Mouse (Mus musculus): ENCODE measurements at regions not wholly inside any gene's neighbourhood (a gene's known extent, or its start where the extent isn't known, plus 50 kb on each side); places are given as distances from the start of the nearest gene placed in this dataset.
A peak's percentile ranks its signal among the peaks of the same experiment; 100 is the strongest.

DNA sequence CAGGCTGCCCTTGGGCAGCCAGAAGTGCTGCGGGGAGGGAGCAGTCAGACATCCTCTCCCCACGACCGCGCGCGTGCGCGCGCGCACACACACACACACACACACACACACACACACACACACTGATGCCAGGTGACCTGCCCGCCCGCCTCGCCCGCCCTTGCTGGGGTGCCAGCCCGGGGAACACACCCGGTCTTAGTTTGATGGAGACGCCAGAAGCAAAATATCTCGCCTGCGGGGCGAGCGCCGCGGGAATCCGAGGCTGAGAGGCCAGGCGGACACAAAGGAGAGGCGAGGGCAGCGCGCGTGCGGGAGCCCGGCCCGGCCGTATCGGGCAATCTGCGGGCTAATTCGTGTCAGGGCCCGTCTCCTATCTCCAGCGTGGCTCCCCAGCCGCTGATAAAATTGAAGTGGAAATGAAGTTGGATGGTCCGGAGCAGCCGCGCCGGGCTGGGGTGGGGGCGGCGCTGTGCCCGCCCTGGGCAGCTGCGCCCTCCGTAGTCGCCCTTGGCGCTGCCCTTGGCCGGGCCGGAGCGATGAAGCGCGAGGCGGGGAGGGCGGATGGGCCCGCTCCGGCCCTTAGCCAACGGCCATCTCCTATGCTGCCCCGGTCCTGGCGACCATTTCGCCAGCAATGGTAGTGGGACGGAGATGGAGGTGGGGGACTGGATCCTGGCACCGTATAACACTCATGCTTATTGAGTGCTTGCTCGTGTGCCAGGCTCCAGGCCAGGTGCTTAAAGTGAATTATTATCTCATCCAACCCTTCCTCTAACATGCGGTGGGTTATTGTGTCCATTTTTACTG, 117.2 kb upstream of the Lhx1 start:
- intact Hi-C loops (cut with DNase I), result no loop called here
- peak in 1 of 2 experiments; percentile 15 for DNase-seq

- intact Hi-C loops (cut with DNase I), result no loop called here
- DNase-seq, result no peak
These were observed 116.3 kb upstream of the Lhx1 start for GRCm38 (mm10) chr11:84641601-84642000.

DNA sequence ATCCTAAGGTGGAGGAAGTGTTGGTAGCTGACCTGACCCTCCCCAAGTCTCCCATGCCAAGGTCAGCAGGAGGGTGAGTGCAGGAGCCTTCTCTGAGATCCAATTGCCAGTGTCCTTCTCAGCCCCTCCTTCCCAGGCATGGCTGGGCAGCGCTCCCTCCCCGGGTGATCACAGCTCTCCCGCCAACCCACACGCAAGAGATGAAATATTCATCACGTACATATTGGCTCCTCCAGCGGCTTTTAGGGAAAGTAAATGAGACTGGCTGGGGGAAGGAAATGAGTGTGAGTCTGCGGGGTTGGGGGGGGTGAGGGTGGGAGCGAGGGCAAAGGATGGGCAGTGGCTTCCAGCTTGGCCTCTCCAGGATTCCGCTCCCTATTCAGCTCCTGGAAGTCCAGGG, 113.0 kb upstream of the Lhx1 start:
- no peak for DNase-seq
- intact Hi-C loops (cut with DNase I), result no loop called here

- intact Hi-C loops (cut with DNase I), result no loop called here
These were observed 111.9 kb upstream of the Lhx1 start for GRCm38 (mm10) chr11:84637268-84637667.

DNA sequence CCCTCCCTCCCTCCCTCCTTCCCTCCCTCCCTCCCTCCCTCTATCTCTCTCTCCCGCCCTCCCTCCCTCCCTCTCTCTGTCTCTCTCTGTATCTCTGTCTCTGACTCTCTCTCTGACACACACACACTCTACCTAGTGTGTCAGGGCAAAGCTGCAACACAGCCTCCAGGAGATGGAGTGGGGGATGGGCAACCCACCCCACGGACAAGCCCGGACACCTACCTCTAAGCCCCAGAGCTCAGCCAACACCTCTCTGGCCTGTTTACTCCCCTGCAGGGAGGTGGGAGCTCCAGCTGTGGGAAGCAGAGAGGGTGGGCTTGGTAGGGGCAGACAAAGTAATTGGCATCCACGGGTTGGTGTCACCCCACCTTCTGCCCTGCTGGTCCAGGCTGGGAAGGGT, 109.7 kb upstream of the Lhx1 start:
- no peak for DNase-seq
- intact Hi-C loops (cut with DNase I), result no loop called here

More at GRCm38 (mm10) chr11:84637268-84637667, 111.9 kb upstream of the Lhx1 start:
- DNase-seq, result no peak

- no peak for DNase-seq
- intact Hi-C loops (cut with DNase I), result no loop called here
These were observed 108.0 kb upstream of the Lhx1 start for GRCm38 (mm10) chr11:84633300-84633699.

DNA sequence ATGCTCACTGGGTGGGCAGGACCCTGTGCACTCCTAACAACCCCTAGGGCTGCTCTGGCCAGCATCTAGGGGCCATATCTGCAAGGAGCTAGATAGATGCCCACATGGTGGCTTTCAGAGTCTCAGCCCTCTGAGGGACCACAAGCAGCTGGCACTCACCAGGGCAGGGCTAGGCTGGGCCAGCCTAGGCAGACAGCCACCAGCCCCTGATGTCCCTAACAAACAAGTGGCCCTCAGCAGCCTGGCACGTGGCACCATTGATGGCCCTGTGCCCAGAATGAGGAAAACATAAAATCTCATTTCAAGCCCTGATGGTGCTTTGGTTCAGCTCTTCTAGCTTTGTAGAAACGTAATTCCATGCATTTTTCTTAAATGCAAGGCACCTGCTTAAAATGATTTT, 102.8 kb upstream of the Lhx1 start:
- intact Hi-C loops (cut with DNase I), result no loop called here
- no peak for DNase-seq

GRCm38 (mm10) chr11:84627685-84628084, 102.3 kb upstream of the Lhx1 start:
- intact Hi-C loops (cut with DNase I), result no loop called here
- DNase-seq, result no peak

DNA sequence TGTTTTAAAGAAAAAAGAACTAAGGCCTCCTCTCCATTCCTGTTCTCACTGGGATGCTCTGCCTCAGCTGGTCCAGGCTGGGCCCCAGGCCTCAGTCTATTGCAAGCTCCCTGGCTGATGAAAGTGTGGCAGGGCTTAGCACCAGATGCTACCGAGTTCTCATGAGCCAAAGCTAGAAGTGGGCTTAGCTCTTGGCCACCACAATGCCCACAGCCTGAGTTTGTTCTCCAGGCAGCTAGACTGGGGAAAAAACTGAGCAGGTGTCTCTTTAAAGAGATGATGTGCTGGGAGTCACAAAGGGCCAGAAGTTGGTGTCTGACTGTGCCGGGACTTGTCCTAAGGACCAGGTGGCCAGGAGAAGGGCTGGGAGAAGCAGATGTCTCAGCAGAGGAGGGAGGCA, 101.9 kb upstream of the Lhx1 start:
- DNase-seq, result no peak
- intact Hi-C loops (cut with DNase I), result no loop called here

- intact Hi-C loops (cut with DNase I), result no loop called here
- DNase-seq, result no peak
These were observed 98.8 kb upstream of the Lhx1 start for GRCm38 (mm10) chr11:84624100-84624499.

DNA sequence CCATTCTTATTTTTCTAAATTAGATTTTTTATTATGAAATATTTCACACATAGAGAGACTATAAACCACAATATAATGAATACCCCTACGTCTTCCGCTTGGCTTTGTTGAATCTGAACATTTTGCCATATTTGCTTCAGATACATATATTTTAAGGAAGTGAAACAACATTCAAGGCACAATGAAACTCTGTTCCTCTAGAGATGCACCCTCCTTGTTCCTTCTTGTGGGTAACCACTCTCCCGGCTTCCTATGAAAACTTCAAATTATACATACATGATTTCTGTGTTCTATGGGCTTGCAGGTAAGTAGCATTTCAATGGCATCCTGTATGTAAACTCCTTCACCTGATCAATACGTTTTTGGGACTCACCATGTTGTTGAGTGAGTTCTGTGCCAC, 94.4 kb upstream of the Lhx1 start:
- intact Hi-C loops (cut with DNase I), result no loop called here
- DNase-seq, result no peak

- intact Hi-C loops (cut with DNase I), result no loop called here
- DNase-seq, result no peak
These were observed 93.2 kb upstream of the Lhx1 start for GRCm38 (mm10) chr11:84618576-84618975.

DNA sequence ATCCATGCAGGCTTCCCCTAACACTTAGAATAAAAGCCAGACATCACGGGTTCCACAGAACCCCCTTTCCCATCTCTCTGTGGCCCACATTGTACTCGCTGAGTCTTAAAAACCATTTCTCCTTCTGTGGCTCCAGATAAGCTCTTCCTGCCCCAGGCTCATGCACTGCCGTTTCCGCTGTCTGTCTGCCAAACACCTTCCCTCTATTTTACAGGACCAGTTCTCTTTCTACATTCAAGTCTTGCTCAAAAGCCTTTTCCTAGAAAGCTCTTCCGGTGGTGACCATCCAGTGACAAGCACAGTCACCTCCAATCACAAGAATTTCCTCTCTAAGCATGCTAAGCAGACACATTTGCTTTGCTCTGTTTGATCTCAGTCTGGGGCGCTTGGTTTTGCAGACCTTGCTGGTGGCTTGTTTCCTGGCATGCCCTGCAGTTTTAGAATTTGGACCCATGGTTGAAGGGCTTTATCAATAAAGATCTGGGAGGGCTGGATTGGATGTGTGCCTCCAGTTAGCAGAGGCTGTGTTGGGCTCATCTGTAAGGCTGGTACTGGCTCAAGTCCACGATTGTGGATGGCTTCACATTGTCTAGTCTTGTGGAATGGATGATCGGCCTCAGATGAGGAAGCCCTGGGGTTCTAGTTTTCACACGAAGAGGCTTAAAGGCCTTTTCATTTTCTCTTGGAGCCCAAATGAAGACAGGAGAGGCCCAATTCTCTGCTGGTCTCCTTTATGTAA, 87.8 kb upstream of the Lhx1 start:
- intact Hi-C loops (cut with DNase I), result no loop called here
- DNase-seq, result no peak

DNA sequence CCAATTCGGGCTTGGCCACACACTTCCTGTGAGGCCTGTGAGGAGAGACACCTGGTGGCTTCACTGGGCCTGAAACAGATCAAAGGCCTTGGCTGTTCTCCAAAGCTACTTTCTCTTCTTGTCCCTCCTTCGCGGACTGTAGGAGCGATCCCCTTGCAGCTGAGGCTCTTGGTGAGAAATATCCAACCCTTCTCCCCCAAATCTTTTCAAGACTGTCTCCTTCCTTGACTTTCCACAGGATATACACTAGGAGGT, 86.2 kb upstream of the Lhx1 start:
- DNase-seq, result no peak
- intact Hi-C loops (cut with DNase I), result no loop called here

- intact Hi-C loops (cut with DNase I), result no loop called here
- DNase-seq, result no peak
These were observed 85.7 kb upstream of the Lhx1 start for GRCm38 (mm10) chr11:84610774-84611624.

DNA sequence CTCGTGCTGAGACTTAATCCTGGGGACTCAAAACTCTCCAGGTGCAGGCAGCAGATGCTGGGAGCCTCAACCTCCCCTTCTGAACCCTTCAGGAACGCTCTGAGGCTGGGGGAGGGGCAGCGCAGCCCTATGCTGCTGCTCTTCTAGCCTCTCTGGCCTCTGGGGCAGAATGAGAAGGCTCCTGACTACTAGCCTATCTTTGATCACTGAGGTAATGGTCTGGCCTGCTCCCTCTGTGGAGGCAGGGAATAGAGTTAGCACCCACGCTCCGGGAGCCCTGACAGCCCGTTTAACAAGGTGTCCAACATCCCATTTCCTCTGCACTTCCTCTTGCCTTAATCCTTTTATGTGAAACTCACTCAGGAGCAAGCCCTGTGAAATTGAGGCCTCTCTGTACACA, 79.4 kb upstream of the Lhx1 start:
- intact Hi-C loops (cut with DNase I), result no loop called here
- DNase-seq, result no peak

DNA sequence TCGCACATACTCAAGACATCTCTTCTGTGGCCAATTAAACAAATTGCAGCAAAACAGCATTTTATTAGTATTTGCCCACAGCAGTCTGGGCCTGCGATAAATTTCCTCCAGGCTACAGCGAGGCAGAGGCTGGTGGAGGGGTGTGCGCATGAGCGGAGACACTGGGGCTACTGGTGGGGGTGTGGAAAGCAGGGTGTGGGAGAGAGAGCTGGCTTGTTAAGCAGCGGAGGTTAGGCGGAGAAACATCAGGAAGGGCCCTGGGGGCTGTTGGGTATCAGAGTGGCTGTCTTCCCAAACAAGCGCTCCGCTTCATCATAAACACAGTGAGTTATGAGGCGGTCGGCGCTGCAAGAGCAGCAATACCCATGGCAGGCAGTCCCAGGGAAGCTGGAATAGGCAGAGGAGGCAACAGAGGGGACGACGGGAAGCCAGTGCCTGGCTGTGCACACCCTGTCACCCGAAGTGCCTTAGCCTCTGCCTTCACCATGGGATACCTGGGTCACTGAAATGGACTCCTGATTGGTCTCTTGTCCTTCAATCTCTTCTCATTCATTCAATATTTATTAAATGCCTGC, 74.0 kb upstream of the Lhx1 start:
- intact Hi-C loops (cut with DNase I), result no loop called here
- no peak for DNase-seq

DNA sequence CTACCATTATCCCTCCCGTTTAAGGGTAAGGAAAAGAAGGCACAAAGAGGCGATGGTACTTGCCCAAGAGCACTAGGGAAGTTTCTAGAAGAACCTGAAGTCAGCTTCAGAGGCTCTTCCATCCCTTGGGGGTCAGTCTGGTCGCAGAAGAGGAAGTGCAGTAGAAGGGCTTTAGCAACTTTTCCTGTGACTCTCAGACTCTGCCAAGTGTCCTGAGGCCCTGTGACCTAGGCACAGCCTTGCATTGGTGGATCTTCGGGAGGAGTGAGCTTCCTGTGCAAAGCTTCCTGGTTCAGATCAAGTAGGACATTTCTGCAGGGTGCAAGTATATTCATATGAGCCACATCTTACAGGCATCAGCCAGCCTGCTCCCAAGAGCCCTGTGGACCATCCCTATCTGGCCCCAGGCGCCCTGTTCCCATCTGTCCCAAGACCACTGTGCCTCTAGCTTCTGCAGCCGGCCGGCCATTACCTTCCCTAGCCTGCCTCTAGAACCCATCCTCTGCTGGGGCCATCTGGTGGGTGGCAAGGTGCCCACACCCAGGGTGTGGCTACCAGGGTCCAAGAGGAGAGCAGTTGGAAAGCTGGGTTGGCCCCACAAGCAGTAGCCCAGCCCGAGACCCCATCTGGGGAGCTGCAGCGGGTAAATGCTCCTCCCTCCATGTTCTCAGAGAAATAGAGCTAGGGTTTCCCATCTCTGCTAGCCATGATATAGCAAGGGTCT, 72.4 kb upstream of the Lhx1 start:
- intact Hi-C loops (cut with DNase I), result no loop called here
- DNase-seq, result no peak

DNA sequence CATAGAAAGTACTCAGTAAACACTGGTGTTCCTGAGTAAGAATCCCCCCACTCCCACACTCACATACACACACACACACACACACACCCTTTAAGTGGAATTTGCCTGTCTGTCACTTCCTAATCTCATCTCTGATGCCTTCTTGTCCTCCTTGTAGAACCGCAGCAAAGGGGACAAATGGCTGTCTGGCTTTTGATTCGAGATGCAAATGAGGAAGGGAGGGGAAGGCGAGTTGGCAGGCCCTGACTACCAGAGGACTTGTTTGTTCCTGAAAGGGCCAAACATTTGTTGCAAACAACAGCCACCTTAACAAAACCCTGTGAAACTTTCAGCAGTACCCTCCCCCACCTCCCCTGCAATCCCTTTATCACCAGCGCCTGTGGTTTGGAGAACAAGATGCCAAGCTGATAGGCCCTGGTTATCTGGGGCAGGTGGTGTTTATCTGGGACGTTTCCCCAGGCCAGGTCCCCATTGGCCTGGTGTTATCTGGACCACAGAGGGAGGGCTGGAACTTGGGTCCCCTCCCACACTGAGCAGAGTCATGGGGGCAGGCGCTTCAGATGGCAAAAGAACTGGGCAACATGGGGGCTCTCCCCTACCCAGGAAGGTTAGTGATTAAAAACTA, 67.5 kb upstream of the Lhx1 start:
- intact Hi-C loops (cut with DNase I), result no loop called here
- no peak for DNase-seq

GRCm38 (mm10) chr11:84587107-84587506, 61.8 kb upstream of the Lhx1 start:
- intact Hi-C loops (cut with DNase I), result no loop called here
- no peak for DNase-seq

Data from heart, postnatal 36 days (tissue).